Mouse (Mus musculus) hematopoietic multipotent progenitor cell, adult 10-12 weeks (in vitro differentiated cells): Measurements from ENCODE around the gene Olfr855. TPM values are rescaled to one million over a fixed set of nuclear protein-coding genes. Genes with fewer than 3 reads are reported as not detected.

Experiments used
- polyA plus RNA-seq: library from polyadenylated mRNA; stranded (reverse); fragments of >175 nt; gene quantifications from 2 replicates; pipeline ENCODE4 v1.2.3, GENCODE M21; 2012; ENCODE audit warnings: low replicate concordance

Olfr855 gene
- polyA plus RNA-seq, result not detected in 2 replicates

DNA sequence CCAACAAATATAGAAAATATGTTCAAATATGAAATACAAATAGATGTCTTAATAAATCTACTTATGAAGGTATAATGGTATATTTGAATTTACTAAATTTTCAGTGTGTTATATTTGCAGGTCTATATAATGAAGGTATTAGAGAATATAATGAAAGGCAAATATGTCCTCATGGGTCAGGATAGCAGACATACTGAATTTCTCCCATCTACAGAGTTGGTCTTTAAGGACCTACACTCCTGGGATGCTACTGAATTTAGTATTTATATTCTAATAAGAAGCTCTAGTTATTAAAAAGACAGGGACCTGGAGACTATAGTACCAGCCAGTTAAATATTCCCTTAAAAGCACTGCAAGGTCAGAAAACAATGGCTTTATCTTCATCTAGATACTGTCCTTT, at the start of gene Olfr855:
TSS of gene Olfr855 (plus strand) at position 301 of the 400 bp plus-strand sequence.

DNA sequence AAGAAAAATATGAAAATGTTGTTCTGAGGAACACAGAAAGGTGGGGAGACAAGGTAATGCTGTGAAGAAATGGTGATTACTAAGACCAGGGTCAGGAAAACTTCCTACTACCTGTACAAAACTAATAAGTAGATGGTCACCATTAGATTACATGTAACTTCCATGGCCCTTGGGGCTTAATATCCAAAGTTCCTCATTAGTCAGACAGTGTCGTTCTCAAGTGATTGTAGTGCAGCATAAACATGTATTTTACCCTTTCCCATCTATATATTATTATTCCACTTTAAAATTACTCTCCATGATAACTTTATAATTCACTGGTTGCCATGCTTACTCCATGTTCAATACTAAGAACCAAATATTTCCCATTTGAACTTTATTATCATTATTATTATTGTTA, 41.4 kb upstream of the Olfr855 start, which contains the start of gene Olfr853:
TSS of gene Olfr853 (minus strand) at position 101 of the 400 bp plus-strand sequence.

DNA sequence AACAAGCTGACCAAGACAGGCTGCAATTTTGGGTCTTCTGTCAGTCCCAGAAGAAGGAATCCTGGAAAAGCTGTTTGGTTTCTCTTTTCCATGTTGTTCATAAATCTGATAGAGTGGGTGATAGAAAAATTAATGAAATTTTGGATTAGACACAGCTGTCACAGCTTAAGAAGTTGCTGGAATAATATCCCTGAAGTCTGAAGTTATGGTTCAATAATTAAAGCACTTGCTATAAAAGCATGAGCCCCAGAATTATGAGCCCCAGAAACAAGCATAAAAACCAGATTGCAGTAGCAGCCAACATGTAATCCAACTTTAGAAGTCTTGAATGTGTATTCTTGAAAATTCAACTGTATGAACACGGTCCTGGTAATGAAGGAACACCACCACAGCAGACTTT, 15.1 kb upstream of the Olfr855 start, which contains the start of gene Olfr854:
TSS of gene Olfr854 (minus strand) at position 101 of the 400 bp plus-strand sequence.

DNA sequence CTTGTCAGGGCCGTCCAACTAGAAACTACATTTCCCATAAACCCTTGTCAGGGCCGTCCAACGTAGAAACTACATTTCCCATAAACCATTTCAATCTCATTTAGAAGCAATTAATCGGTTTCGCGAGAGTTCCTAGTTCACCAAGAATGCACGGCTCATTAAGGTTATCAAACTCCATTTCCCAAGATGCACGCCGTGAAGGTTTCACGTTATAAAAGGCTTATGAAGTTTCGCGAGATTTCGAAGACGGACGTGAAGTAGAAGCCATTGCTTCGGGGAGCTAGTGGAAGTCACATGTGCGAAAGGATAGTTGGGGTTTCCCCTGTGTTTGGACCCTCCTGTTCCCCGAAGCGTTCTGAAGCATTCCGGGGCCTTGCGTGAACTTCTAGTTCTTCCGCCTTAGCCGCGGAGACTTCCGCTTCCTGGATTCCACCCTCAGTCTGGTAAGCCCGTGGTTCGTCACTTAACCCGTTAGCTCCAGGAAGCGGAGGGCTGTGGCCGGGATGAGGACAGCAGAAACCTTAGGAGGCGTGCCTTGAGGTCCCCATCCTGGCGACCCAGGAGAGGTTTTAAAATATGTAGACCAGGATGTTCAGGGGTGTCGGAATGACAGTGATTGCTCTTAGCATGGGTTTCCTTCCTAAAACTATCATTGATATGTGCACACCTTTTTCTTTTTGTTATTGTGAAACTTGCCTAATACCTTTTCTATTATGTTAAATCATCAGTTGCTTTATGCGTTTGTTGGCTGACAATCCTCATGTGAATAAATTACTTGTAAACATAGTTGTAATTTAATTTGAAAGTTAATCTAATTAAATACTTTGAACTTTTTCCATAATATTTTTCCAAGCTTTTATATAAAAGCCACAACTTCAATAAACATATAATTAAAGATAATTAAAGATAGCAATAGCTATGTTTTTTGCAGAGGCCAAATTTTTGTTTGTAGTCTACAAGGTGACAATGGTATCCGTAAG, 39.7 kb downstream of the Olfr855 start, which contains the start of gene Zfp317:
TSS of gene Zfp317 (plus strand) at position 260 of the 980 bp plus-strand sequence.

Other genes with a start within 250 kb of the Olfr855 start
- gene Olfr845, start 246.2 kb upstream of the Olfr855 start, polyA plus RNA-seq, result 0.20 TPM in 1 of 2 replicates, not detected in the other
- not detected in 2 replicates for gene Olfr846, start 218.6 kb upstream of the Olfr855 start, polyA plus RNA-seq
- gene Olfr847, start 203.9 kb upstream of the Olfr855 start, polyA plus RNA-seq, result not detected in 2 replicates
- not detected in 2 replicates for gene Olfr849, start 142.4 kb upstream of the Olfr855 start, polyA plus RNA-seq
- gene Olfr850, start 104.4 kb upstream of the Olfr855 start, polyA plus RNA-seq, result not detected in 2 replicates
- gene Olfr851, start 89.3 kb upstream of the Olfr855 start, polyA plus RNA-seq, result not detected in 2 replicates
- not detected in 2 replicates for gene Olfr853, start 41.5 kb upstream of the Olfr855 start, polyA plus RNA-seq
- gene Olfr854, start 15.2 kb upstream of the Olfr855 start, polyA plus RNA-seq, result not detected in 2 replicates
- 0.80 and 1.8 TPM in 2 replicates for gene Zfp317, start 39.5 kb downstream of the Olfr855 start, polyA plus RNA-seq
- gene Olfr857, start 126.8 kb downstream of the Olfr855 start, polyA plus RNA-seq, result not detected in 2 replicates
- not detected in 2 replicates for gene Olfr58, start 197.7 kb downstream of the Olfr855 start, polyA plus RNA-seq
- not detected in 2 replicates for gene Olfr859, start 222.3 kb downstream of the Olfr855 start, polyA plus RNA-seq